Mouse (Mus musculus): ENCODE measurements around the gene Rpl36a.

- TF ChIP-seq CTCF (IDR thresholded peaks at IDR 0.05; ENCODE audit: borderline replicate concordance, control insufficient read depth, extremely low read depth, insufficient read depth, low read length, poor library complexity) = no peak
- no peak for TF ChIP-seq POLR2A (IDR thresholded peaks at IDR 0.05; ENCODE audit: control insufficient read depth, extremely low read depth, insufficient read depth, low read length, poor library complexity)
Measured at GRCm38 (mm10) chrX:134588997-134589396, 3.5 kb downstream of the Rpl36a start.

Data from thymus, adult 2 months (tissue).